14 mouse cellular contexts compared by ENCODE assay signal in the genomic region with DNA sequence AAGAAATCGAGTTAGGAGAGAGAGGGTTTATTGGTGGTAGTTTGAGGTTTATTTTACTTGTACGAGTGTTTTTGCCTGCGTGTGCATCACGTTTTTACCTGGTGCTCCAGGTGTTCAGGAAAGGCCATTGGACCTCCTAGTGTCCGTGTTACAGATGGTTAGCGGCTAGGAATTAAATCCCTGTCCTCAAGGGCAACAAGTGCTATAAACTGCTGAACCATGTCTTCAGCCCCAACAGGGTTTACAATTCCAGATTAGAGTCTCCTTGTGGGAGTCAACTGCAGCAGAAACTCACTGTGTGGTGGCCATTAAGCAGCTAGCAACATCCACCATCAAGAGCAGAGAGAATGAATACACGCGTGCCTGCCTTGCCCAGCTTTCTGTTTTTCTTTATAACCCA. TPM values are rescaled to one million over a fixed set of nuclear protein-coding genes. Genes with fewer than 3 reads are reported as not detected.
"Had no signal": no experiment of that assay in that cellular context is flagged by ENCODE, and none has a peak within 500 bp of the region (broad histone marks: within the 10 kb centered on the region; RNA-seq: fewer than 3 reads in every experiment).

No protein-coding gene starts in this region.

- H3K9me3 ChIP-seq: hindbrain, embryonic 15.5 days; liver, embryonic 13.5 days; midbrain, embryonic 12.5 days; midbrain, embryonic 15.5 days; neural tube, embryonic 12.5 days; neural tube, embryonic 15.5 days had no signal

- DNase-seq: layer of hippocampus, adult 9-11 months; liver, embryonic 13.5 days; lung, adult 2 months; retina, postnatal 1 day; right cerebral cortex, postnatal 25 days; thymus, adult 18-20 months; thymus, postnatal 36 days had no signal

- ATAC-seq: midbrain, embryonic 15.5 days had no signal

- H3K36me3 ChIP-seq: hindbrain, embryonic 15.5 days; liver, embryonic 13.5 days; midbrain, embryonic 12.5 days; midbrain, embryonic 15.5 days; neural tube, embryonic 12.5 days; neural tube, embryonic 15.5 days had no signal

- H3K4me1 ChIP-seq: hindbrain, embryonic 15.5 days; liver, embryonic 13.5 days; midbrain, embryonic 12.5 days; midbrain, embryonic 15.5 days; neural tube, embryonic 12.5 days; neural tube, embryonic 15.5 days had no signal

- H3K4me2 ChIP-seq: hindbrain, embryonic 15.5 days; liver, embryonic 13.5 days; midbrain, embryonic 12.5 days; midbrain, embryonic 15.5 days; neural tube, embryonic 12.5 days; neural tube, embryonic 15.5 days had no signal

- H3K4me3 ChIP-seq: hindbrain, embryonic 15.5 days; liver, embryonic 13.5 days; midbrain, embryonic 12.5 days; midbrain, embryonic 15.5 days; neural tube, embryonic 12.5 days; neural tube, embryonic 15.5 days had no signal

- H3K27ac ChIP-seq: hindbrain, embryonic 15.5 days; liver, embryonic 13.5 days; macrophage; midbrain, embryonic 12.5 days; midbrain, embryonic 15.5 days; neural tube, embryonic 12.5 days; neural tube, embryonic 15.5 days; stomach, postnatal 0 days had no signal

- H3K9ac ChIP-seq: hindbrain, embryonic 15.5 days; liver, embryonic 13.5 days; midbrain, embryonic 12.5 days; midbrain, embryonic 15.5 days; neural tube, embryonic 12.5 days; neural tube, embryonic 15.5 days had no signal

RNA-seq across cellular contexts. Expression of gene Epcam, which starts 7.0 kb away (rescaled TPM):
- polyA plus RNA-seq: macrophage had no signal
